Mouse (Mus musculus) layer of hippocampus, postnatal 10 days (tissue): ENCODE results near the gene Ddx23. TPM values are rescaled to one million over a fixed set of nuclear protein-coding genes. Genes with fewer than 3 reads are reported as not detected.

ENCODE experiments used
- DNase-seq, 2 experiments: peaks; one replicate each; pipeline ENCODE4 v3.0.0; 2021; ENCODE audit warnings: low spot score in 2 of 2
- long read RNA-seq: library from polyadenylated mRNA; stranded (forward); transcript quantifications from one replicate; pipeline ENCODE4 v2.0.0, GENCODE M21; 2023
- total RNA-seq, 2 experiments: library from RNA; stranded (reverse); gene quantifications; 2 replicates each; pipeline ENCODE4 v1.2.3; 2021

Gene Ddx23
- total RNA-seq = 10 to 100 TPM; 78.3 to 81.4 TPM
- long read RNA-seq, transcript Ddx23-201 (17 exons, 3,187 nt) = major isoform, 5 of 7 reads
- long read RNA-seq, partial matches to known transcripts = 1 of 7 reads
- long read RNA-seq, other reads (novel, unspliced or antisense) = 1 of 7 reads

DNA sequence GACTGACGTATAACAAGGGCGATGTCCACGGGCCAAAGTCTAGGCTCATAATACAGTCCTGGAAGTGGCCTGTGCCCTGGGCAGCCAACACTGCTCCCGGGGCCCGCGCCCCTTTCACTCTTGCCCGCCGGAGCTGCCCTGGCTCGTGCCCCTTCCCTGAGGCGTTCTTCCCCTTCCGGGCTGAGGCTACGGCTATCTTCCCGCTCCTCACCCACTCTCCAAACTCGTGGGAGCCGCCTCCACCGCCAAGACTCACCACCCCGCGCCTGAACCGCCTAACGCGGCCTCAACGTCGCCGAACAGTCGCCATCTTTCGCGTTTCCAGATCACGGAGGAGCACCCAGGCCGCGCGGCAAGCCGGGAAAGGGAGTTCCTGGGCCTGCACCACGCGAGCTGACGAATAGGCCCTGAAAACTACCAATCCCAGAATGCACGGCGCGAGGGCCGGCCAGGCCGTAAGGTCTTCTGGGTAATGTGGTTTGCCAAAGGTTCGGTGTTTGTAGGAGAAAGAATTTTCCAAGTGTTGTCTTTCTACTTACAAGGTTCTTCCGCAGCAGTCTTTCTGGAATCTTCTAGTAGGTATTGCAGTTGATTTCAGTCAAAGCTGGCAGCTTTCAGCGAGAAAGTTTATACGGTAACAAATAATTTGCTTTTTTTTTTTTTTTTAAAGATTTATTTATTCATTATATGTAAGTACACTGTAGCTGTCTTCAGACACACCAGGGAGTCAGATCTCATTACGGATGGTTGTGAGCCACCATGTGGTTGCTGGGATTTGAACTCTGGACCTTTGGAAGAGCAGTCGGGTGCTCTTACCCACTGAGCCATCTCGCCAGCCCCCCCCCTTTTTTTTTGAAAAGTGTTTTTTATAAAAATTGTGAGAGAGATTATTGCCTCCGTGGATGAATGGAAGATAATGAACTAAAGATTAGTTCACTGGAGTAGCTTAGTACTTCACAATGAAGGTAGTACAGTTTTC lies at the start of gene Ddx23:
Gene Ddx23, minus strand, starts transcription at position 328 of the 979 bp plus-strand sequence.
- peak; percentile 95 for DNase-seq

DNA sequence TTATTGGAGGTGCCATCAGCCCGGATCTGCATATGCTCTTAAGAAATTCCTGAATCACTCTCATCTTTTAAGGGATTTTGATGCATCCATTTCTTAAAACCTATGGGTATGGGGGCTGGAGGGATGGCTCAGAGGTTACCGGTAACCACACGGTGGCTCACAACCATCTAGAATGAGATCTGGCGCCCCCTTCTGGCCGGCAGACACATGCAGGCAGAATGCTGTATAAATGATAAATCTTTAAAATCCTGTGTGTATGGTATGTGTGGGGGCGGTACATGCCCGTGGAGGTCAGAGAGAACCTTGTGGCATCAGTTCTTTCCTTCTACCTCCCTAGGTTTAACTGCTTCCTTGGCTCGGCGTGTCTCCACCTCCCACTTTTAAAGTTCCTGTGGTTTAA lies 47.7 kb upstream of the Ddx23 start:
- peak; percentile 72 to 78 for DNase-seq

DNA sequence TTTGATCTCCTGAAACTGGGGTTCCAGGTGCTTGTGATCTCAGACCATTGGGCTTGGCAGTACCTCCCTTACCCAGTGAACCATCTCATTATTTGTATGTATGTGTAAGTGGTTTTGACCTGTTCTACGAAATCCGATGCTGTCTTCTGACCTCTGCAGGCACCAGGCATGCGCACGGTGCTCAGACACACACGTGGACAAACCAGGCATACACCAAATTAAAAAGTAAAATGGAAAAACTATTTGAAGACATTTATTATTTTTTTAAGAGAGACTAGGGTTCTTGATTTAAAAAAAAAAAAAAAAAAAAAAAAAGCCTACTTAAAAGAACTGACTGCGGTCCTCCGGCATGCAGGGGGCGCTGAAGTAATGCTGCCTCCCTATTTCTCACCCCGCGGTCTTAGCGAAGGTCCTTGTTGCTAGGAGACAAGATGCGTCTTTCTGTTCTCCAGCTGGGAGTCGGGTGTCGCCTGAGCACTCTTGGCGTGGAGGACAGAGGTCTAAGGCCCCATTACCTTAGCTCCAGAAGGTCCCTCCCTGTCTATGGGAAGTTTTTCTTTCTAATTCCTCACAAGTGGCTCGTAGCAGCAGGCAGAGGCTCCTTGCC lies 45.2 kb upstream of the Ddx23 start, which contains the start of gene Ccdc65:
Gene Ccdc65, plus strand, starts transcription at position 442 of the 607 bp plus-strand sequence.
- peak; percentile 87 to 90 for DNase-seq

DNA sequence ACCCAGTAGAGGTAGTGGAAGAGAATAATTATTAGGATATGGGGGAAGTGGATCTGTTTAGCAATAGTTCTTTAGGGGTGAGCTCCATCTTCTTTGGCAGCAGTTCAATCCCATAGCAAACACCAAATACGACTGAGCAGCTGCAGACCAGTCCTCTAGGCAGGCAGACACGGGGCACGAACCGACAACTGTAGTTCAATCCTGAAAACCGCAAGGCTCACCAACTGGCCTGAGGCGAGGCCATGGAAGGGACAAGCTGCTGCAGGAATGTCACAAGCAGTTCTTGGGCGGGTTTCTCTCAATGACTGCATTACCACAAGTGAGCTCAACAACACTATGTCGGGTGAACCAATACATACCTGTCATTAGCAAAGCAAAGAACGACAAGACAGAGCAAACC lies 41.6 kb upstream of the Ddx23 start:
- DNase-seq = no peak

DNA sequence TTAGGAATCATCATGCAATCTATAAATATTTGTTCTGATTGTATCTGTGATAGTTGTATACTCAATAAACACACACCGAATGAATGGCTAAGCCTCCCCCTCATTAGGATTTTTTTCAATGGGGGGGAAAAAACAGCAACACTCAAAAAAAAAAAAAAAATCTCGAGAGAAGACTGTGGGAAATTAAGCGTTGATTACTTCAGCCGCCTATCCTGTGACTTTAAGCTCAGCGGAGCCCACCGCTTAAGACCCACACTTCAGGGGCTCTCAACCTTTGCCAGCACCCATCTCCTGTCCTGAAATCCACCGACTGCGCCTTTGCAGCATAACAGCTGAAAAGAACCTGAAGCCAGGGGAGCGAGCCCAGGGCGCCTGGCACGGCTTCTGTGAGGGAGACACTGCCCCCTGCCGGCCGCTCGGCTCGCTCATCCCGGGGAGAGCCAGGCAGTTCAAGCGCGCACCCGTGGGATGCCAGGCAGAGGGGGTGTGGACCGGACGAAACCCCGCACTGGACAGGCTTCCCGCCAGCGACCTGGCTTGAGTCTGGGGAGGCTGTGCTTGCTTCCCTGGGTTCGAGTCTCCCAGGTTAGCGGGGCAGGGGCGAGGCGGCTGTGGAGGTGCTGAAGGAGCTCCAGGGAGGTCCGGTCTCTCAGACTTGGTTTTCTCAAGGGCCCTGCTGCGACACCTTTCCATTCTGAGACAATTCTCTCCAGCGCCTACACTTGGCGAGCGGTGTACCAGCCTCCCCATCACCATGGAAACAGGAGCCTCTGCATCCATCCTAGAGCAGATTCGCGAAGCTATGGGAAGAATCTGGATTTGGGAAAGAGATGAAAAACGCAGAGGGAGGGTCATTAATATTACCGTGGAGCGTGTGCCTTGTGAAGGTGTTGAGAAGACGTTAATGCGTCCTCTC lies 36.8 kb upstream of the Ddx23 start:
- DNase-seq = peak; percentile 95 to 96

DNA sequence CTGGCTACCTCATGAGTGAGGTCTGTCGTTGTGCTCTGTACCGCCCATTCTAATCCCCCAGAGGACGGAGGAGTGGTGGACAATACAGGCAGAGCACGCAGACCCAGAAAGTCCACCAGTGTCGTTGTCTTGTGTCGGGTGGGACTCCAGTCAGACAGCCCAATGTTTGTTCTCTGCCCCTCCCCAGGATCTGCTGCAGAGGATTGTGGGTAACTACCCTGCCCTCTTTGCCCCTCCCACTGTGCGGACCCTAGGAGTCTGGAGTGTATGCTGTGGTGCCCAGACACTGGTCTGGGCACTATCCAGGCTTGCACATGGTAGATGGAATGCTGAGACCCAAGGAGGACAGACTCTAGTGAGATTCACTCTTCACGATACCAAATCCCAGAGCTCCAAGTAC lies 33.5 kb upstream of the Ddx23 start:
- DNase-seq = no peak

DNA sequence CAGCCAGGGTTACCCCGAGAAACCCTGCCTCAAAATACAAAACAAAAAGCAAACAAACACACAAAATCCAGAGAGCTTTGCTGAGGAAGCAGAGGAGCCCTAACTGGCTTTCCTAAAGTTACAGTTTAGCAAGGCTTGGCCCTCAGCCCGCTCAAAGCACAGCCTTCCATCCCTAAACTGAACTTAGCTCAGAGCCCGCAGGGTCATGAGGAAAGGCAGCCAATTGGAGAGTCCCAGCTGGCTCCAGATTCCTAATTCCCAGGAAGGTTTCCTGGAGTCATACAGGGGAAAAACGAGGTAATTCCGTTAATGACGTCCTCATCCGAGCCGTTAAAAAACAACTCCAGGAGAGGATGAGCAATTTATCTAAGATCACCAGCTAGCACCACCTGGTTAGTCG lies 33.0 kb upstream of the Ddx23 start:
- DNase-seq = no peak

DNA sequence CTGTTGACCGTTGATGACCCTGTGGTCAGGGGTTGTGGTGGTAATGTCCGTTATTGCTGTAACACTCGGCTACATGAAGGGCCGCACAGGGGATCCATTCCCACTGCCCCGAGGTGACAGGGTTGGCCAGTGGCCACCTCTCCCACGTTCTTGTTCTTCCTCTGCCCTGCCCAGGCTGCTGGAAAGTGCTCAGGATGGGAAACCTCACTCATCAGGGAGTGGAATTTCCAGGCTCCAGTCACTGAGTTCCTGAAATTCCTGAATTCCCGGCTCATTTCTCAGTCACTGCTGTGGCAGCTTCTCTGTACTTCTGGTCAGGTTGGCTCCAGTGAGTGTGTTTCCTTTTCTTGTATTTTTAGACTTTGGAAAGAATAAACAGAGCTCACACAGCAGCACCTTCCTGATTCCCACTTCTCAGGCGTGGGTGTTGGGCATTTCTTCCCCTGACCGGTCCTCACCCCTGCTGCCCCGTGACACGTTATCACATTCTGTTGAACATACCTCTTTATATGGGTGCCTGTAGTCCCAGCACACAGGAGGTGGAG lies 29.5 kb upstream of the Ddx23 start:
- DNase-seq = no peak

DNA sequence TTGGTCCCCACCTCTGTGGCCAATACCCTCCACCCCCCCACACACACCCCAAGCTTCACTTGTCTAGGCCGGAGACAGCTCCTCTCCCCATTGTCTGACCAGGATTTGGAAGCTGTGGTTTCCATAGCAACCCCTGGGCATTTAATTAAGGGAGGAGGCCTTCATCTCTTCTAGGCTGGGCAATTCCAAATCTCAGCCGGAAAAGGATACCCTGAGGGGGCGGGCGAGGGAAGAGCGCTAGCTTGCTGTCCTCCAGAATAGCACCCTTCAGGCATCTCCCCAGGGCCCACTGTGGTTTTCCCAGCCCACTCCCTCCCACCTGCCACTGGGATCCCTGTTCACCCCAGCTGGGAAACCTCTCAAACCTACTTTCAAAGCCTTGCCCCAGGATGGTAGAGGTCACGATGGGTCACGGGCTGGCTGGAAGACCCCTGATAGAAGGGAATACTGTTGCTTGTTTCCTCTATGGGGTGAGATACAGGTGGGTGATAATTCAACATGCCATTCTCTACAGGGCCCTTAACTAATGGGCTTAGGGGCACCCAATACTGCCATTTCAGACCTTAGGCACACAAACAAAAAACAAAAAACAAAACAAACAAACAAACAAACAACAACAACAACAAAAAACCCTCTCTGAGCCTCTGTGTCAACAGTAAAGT lies 28.9 kb upstream of the Ddx23 start:
- DNase-seq = no peak

DNA sequence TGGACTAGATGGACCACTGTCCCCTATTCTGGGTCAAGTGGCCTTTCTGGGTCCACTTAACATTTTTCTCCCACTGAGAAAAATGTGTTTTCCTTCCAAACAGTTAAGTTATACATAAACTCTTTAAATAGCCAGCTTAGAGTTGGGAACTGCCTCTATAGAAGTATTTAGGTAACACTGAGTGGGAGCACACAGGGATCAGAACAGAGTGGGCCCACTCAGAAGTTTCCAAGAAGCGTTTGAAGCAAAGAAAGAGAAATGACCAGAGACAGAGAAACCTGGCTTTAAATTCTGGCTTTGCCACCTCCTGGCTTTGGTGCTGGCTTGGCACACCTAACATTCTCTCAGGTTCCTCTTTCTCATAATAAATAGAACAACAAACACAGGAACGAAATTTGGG lies 27.0 kb upstream of the Ddx23 start:
- no peak for DNase-seq

DNA sequence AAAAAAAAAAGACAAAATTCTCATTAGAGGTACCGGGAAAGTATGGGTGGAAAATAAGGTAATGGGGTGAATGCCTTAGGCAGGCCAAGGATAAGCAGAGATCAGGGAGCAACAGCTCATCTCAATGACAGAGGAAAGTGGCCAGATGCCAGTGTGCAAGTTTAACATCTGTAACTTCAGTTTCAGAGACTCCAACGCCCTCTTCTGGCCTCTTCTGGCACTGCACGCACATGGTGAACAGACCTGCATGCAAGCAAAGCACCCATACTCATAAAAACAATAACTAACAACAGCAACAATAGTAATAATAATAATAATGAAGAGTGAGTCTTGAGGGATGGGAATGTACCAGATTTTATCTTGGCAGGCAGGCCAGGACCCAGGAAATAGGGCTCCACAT lies 23.2 kb upstream of the Ddx23 start:
- DNase-seq = no peak

DNA sequence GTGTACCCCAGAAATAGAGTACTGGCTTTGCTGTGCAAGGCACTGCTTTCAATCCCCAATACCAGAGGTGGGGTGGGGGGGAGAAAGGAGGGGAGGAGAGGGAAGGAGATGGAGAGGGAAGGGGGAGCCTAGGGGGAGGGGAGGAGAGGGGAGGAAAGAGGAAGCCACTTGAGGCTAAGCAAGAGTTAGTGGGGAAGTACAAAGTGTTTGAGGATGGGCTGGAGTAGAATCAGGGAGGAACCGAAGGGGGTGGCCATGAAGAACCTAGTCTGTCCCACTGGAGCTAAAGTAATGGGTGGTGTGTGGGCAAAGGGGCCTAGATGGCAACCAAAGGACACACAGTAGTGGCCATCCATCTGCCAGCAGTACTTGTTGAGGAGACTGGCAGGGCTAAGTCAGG lies 21.1 kb upstream of the Ddx23 start:
- DNase-seq = no peak

DNA sequence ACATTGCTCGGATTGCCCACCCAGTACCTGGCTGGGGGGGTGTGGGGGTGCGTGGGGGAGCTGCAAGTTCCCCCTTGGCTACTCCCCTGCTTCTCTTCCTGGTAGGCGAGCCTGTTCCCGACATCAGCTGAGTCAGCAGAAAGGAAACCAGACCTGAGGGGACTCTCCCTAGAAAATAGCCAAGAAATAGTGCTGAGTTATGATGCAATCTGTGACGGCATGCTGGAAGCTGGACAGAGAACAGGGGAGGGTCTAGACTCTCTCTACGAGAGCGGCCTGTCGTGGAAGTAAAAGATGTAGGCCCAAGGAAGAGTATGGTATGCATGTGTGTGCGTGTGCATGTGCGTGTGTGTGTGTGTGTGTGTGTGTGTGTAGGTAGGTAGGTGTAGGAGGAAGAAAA lies 20.5 kb upstream of the Ddx23 start:
- no peak for DNase-seq

DNA sequence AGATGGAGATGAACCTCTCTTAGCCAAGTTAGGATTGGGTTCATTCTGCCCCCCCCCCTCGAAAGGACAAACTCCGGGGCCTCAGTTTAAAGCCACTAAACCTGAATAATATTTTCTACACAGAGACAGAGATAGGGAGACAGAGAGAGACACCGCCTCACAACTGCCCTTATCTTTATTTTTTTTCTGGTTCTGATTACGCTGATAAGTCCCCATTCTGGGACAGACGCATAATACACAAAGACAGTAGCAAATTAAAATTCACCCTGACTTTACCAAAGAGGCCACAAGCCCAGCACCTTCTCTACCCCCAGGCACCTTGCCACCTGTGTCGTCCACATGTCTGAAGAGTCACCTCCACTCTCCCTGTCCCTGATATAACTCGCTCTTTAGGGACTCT lies 18.9 kb upstream of the Ddx23 start:
- DNase-seq = no peak

DNA sequence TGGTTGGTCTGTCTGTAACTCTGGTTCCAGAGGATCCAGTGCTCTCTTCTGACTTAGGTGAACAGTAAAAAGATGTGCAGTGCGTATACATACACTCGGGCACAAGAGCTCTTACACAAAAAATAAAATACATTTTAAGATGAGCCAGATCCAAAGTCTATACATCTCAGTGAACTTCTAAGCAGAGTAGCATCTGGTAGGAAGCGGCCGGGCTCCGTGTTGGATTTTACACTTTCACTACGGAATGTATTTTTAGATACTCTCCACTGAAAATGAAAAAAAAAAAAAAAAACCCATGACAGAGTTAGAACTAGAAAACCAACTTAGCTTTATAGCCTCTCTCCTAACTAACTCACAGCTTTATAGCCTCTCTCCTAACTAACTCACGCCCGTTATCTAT lies 18.0 kb upstream of the Ddx23 start:
- no peak for DNase-seq

DNA sequence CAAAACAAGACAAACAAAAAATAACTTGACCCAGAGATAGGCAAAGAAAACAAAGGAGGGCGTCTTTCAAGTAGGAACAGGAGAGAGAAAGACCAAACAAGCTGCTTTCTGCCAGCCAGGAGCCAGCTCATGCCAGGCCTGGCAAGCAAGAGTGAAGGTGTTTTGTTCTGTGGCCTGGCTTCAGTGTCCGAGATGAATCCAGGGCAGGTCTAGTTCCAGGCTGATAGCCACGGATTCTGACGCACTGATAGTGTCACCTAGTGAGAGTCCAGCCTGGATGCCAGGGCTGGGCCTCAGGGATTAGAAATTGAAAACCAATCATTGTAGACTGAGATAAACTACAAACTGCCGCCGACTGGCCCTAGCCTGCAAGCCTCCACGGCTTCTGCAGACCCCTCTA lies 15.3 kb upstream of the Ddx23 start:
- DNase-seq = no peak

DNA sequence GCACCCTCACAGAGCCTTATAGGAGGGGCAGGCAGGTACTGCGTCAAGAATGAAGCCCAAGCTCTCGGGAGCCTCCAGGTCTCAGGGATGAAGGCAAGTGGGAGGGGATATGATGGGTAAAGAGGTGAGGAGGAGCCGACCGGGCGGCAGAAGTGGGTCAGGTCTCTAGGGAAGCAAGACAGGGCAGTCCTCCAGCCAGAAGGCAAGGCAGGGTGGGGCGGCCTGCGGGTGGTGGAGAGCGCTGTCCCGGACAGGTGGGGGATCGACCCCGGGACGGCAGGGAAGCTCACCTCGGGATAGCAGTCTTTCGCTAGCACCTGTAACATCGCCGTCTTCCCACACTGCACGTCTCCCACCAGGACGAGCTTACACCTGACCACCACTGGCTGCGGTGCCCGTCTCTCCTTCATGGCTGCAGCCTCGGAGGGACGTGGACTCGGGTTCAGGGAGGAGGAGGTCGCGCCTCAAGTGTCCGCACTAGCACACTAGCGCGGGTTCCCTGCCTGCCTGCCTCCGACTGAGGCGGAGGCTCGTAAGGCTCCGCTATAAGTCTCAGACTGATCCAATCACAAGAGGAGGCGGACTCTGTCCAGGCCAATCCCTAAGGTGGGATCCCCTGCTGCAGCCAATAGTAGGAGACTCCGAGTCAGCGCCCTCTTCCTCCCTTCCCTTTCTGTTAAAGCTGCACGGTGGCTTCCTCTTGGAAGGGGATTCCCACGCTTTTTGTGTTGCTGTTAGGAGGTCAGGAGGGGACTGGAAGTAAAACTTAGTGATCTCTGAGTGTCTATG lies 14.4 kb upstream of the Ddx23 start, which contains the start of gene Rnd1:
Gene Rnd1, minus strand, starts transcription at position 522 of the 789 bp plus-strand sequence.
- DNase-seq = peak; percentile 74 to 82

DNA sequence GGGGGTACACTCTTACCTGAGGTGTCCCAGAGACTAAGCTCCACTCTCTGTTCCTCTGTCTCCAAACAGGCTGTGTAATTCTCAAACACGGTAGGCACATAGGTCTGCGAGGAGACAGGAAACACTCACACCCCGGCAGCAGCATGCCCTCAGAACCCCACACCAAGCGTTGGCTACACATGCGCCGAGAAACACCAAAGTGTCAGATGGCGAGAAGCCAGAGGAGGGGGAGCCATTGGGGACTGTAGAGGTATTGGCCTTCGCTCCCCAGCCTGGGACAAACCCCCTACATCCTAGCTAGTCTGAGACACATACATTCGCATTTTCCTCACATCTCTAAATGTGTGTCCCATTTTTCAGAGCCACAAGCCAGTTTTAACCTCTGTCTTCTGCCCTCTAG lies 13.8 kb upstream of the Ddx23 start:
- peak; percentile 26 to 43 for DNase-seq

DNA sequence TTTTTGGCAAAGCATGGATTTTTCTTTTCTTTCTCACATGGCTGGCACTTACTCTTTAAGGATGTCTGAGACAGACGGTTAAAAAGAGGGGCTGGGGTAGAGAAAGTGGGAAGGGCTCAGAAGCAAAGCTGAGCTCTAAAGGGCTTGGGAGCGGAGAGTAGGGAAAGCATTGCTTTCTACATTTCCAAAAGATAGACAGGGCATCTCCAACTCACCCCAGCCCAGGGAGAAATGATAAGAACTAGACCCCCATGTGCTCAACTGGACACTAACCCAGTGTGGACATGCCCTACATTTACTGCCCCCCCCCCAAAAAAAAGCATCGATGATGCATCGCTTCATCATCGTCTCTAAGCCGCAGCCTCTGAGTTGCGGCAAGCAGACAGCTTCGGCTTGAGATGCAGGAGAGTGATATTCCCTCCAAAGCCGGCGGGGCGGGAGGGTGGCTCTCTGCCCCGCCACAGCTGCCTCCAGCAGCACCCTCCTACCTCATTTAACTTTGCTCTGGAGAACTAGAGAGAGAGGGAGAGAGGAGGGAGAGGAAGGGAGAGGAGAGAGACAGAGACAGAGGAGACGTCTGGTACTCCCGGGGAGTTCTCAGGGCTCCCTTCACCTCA lies 13.0 kb upstream of the Ddx23 start:
- DNase-seq = no peak
